Mouse (Mus musculus) liver, embryonic 14.5 days (tissue): ENCODE measurements around the gene Mapkapk2.

Experiments
- CTCF ChIP-seq: IDR thresholded peaks from 2 replicates; pipeline ENCODE4 v1.5.1; 2016; ENCODE audit warnings: antibody characterized with exemption, low read depth, control low read depth
- EP300 ChIP-seq: IDR thresholded peaks from 2 replicates; pipeline ENCODE4 v1.6.1; 2016; ENCODE audit warnings: antibody characterized with exemption, low read depth

DNA sequence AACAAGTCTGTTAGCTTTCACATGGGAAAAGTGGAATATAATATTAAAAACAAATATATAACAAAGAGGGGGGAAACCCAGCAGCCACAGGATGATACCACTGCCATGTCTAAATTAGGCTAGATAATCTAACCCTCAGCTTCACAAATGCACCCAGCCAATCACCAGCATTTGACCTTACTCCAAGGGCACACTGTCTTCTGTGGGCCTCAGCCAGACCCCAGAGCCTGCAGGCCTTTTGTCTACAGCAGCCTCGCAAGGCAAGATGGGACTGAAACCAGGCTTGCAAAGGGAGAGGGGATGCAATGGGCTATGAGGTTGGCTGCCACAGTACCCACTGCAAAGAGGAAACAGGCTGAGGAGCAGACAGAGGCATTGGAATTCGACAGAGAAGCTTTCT is 55.4 kb downstream of the Mapkapk2 start:
- no peak for TF ChIP-seq CTCF
- no peak for TF ChIP-seq EP300
